Mouse (Mus musculus): ENCODE data around the gene Mkrn1.
"Not testable (repeated sequence)": the region's sequence is repeated elsewhere in the genome, so short reads cannot be mapped to it uniquely, and the experiment has no call there.

The Mkrn1 gene

DNA sequence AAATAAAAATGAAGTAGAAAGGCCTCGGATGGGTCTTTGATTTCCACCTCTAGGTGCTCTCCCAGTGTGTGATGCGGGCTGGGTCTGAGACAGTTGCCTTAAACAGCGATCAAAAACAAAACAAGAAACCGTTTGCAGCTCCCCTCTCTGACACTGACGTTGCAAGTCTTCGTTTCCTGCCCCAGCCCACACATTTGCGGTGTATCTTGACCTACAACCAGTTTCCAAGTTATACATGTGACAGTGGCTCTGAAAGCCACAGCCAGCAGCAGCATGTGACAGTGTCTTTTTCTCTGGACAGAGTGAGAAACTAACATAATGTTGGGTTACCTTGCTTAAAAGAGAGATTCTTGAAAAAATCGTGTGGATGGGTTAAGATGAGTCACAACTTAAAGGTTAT, 40.5 kb downstream of the Mkrn1 start:
- no peak for DNase-seq (ENCODE audit: low read depth, low spot score)

DNA sequence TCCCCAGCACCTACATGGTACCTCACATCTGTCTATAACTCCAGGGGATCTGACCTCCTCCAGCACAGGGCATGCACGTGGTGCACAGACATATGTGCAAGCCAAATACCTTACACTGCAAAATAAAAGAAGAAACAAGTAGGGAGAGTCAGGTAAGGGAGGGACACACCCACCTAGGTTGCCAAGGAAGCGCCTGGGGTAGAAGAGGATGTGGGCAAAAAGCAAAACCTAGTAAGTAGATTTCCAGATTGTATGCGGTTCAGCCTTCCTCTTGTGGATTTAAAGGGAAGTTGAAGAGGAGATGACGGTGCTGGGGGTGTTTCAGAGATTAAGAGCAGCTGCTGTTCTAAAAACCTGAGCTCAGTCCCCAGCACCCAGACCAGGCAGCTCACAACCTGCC, 41.0 kb downstream of the Mkrn1 start:
- DNase-seq (ENCODE audit: low read depth, low spot score) = no peak

DNA sequence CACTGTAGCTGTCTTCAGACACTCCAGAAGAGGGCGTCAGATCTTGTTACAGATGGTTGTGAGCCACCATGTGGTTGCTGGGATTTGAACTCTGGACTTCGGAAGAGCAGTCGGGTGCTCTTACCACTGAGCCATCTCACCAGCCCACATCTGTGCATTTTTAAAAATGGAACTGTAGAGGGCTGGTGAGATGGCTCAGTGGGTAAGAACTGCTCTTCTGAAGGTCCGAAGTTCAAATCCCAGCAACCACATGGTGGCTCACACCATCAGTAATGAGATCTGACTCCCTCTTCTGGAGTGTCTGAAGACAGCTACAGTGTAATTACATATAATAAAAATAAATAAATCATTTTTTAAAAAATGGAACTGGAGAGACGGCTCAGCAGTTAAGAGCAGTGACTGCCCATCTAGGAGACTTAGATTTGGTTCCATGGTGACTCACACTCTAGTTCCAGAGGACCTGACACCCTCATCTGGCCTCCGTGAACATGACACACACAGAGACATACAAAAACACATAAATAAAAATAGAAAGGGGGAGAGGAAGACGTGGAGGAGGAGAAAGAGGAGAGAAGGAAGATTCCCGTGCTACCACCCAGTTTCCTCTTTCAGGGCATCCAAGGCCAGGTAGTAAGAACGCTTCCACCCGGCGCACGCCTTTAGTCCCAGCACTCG, 42.0 kb downstream of the Mkrn1 start:
- not testable (repeated sequence) for DNase-seq (ENCODE audit: low read depth, low spot score)

DNA sequence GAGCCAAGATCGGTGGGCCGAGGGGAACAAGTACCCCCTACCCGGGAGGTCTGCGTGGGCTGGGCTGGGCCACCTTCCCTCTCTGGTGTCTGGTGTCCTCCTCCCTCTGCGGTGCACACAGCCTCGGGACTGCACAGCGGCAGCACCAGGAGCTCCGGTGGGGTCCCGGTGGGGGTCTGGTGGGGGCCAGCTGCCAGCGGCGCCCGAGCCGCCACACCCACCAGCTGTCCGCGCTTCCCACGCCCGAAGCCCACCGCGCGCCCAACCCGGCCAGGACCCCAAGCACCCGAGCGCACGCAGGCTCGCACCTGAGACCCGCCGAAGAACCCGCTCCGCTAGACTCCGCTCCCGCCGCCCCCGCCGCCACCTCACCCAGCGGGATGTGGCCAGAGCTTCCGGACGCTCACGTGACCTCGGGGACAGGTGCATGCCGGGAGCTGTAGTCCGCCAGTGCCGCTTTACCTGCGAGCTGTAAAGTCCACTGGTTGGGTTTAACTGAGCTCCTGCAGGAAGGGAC, 42.9 kb downstream of the Mkrn1 start, which contains the start of gene Slc37a3:
Slc37a3 (minus strand) TSS at position 365 of the 517 bp plus-strand sequence.
- DNase-seq (ENCODE audit: low read depth, low spot score) = peak; percentile 63

DNA sequence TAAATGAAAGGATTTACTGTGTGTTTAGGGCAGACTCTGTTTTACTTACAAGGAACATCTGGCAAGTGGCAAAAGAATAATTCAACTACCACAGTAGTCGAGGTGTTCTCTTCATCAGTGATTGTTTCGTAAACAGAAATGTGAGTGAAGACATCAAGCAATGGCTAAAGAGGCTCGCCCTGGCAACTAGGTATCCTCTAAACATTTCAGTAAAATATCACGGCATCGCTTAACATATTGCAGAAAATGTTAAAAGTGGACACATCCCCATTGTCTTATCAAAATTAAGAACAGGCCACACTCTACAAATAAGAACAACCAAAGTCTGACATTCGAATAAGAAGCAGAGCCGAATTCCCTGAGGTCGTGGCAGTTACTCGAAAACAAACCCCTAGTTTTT, 43.5 kb downstream of the Mkrn1 start:
- DNase-seq (ENCODE audit: low read depth, low spot score) = no peak

DNA sequence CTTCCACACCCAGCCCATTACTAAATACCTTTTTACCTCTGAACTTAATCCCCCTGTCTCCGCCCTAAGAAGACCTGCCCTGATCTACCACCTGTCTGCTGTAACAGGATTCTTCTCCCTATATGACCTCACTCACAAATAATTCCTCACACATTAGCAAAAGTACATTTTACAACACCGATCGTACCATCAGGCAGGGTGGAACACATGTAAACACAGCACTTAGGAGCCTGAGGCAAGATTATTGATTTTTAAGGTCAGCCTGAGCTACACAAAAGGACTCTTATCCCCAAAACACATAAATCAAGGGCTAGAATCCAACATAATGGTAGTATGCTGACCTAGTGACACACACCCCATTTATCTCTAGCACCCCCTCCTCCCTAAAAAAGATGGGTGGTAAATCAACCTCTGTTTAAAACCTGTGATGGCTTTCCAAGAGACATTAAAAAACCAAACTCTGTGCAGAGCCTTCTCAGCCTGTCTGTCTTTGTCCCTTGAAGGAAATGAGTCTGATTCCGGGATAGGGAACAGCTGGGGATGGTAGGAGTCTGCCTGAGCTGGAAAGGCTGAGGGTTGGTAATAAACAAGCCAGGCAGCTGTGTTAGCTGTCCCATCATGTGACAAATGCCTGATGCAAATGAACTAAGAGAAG, 46.8 kb downstream of the Mkrn1 start:
- DNase-seq (ENCODE audit: low read depth, low spot score) = no peak

DNA sequence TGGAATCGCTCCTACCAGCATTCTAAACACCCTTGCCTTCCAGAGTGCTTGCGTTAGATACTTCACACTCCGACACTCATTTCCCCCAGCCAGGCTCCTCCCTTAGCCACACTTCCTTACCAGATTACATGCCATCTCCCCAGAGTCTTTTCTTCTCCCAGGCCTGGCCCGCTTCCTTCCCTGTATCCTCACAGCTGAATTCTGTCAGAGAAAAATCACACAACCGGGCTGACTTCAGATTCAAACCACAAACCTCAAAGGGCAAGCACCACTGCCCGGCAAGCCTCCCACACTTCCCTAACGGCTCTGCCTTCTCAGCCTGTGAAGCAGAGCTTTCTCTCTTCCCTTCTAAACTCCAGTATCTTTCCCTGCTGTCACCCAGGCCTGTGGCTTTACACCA, 47.5 kb downstream of the Mkrn1 start:
- no peak for DNase-seq (ENCODE audit: low read depth, low spot score)

DNA sequence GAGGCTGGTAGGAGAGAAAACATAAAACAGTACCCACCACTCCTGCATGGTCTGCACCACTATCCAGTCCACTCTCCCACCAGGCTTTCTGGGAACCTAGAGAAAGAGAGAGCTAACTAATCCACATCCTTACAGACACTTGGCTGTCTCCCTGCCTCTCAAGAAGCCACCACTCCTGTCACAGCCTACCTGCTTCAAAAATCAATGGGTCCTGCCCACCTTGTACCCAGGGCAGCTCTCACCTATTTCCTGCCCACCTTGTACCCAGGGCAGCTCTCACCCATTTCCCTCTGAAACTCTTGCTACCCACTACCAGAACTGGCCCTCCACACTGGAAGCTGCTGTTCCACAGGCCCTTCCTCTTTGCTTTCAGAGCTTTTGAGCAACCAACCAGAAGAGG, 48.2 kb downstream of the Mkrn1 start:
- DNase-seq (ENCODE audit: low read depth, low spot score) = no peak

DNA sequence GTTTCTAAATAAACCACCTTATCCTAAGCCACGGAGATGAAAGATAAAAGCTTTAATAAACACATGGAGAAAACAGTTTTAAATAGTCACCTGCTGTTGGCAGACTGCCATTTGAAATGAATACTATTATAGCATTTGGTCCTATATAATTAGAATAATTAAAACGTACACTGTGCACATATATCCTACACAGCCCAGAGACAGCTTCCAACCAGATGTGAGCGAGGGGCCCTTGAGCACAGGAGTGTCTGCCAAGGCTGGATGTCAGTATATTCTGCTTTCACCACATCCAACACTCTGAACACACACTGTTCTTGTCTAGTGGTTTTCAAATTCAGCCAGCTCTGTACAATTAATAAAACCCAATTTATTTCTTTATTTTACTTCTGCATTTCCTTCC, 50.6 kb downstream of the Mkrn1 start:
- DNase-seq (ENCODE audit: low read depth, low spot score) = no peak

DNA sequence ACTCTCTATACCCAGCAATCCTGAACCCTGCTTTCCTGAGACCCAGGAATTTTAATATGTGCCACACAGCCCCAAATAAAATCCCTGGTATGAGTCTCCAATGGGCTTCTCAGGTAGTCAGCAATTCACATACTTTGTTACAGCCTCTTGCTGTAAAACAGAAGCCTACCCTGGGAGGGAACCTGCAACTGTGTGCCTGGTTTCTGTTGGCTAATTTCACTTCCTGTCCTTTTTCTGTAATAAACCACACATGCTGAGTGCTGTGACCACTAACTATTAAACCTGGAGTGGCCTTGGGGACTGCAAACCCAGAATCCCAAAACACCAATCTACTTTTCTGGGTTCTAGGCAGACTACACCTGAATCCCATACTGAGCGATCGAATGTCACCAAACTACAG, 57.6 kb downstream of the Mkrn1 start:
- DNase-seq (ENCODE audit: low read depth, low spot score) = no peak

DNA sequence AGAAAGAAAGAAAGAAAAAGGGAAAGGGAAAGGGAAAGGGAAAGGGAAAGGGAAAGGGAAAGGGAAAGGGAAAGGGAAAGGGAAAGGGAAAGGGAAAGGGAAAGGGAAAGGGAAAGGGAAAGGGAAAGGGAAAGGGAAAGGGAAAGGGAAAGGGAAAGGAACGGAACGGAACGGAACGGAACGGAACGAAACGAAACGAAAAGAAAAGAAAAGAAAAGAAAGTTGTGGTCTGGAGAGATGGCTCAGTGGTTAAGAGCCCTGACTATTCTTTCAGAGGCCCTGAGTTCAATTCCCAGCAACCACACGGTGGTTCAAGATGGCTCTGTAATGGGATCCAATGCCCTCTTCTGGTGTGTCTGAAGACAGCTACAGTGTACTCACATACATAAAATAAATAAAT, 61.1 kb downstream of the Mkrn1 start:
- not testable (repeated sequence) for DNase-seq (ENCODE audit: low read depth, low spot score)

DNA sequence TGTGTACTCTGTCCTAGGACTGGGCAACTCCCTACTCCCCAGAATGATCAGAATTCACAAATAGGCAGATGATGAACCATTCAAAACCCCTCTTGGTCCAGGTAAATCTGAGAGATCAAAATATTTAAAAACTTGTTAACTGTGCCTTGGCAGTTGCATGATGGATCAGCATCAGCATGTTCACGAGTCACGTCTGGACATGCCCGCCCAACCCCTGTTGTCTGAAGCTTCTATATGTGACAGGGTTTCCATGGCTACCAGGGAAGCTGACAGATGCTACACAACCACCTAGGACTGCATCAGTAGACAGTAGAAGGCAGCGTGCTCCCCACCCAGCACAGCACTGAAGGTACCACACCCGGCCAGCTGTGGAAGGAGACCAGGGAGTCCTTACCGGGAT, 71.3 kb downstream of the Mkrn1 start:
- DNase-seq (ENCODE audit: low read depth, low spot score) = no peak

DNA sequence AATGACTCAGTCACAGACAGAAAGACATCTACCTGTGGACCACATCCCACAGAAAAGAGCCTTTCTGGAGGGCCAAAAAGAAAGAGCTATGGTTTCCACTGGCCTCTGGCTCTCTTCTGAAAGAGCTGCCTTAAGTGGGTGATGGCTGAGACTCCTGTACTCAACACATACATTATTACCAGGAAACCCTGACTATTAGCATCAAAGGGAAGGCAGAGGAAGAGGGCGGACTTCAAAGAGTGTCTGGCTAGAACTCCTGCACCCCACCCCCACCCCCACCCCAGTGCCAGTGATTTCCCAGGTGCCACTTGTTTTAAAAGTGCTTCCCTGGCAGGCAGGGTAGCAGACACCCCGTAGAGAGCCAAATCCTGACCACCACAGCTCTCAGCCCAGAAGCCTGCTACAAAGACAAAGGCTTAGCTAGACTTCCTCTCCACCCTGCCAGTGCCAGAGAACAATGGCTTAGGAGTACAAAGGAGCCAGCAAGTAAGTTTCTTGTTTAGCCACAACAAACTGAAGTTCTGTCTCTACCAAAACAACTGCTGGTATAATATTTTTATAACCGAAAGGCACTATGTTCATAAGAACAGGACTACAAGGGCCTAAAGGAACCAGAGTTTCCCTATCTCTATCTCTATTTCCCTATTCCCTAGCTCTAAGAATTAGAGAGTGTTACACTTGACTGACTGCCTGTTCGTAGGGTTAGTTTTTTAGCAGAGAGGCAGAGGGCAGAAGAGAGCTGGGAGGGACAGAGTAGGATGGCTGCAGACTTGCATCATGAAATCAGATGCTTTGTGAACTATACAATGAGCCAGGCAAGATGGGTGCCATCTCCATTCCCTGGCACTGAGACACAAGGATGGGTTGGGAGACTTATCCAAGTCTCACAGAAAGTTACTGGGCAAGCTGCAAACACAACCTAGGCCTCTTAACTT, 72.1 kb downstream of the Mkrn1 start:
- no peak for DNase-seq (ENCODE audit: low read depth, low spot score)
